Mouse (Mus musculus): ENCODE results near the gene Lst1.

GRCm38 (mm10) chr17:35187959-35188610 lies at the start of gene Lst1:
- TF ChIP-seq CHD2 (IDR thresholded peaks at IDR 0.05; ENCODE audit: low read depth, low read length) (no peak), ZC3H11A (IDR thresholded peaks at IDR 0.05; ENCODE audit: borderline replicate concordance, low read depth, low read length) (no peak), HCFC1 (IDR thresholded peaks at IDR 0.05; ENCODE audit: borderline replicate concordance, insufficient read depth, low read length) (no peak), MAFK (IDR thresholded peaks at IDR 0.05; ENCODE audit: insufficient read depth, low read depth, low read length) (no peak)
